Mouse (Mus musculus): ENCODE measurements around the gene A930018P22Rik. TPM values are rescaled to one million over a fixed set of nuclear protein-coding genes. Genes with fewer than 3 reads are reported as not detected.

Gene A930018P22Rik
- polyA plus RNA-seq, 1 experiment from 2014 or later = not detected

DNA sequence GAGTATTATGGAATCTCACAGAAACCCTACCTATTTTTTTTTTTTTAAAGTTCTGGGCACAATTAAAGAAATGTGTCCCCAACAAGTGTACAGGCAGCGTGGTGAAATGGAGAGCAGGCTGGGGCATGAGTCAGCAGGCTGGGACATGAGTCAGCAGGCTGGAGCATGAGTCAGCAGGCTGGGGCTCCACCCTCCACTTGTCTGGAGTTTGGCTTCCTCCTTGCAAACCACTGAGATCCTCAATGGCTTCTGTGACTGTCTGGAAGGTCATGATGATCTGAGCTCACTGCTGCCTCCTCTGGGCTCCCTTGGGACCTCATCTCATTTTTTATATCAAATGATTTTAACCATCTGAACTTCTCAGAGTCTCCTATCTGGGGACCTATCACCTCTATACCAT, 23.4 kb downstream of the A930018P22Rik start:
- ATAC-seq (ENCODE audit: insufficient read depth) (no peak), DNase-seq (peak; percentile 26)
- Histone ChIP-seq H3K4me1 (ENCODE audit: insufficient read depth) (no peaks in the 10 kb centered on the region), H3K4me3 (ENCODE audit: low read depth, low read length) (no peak overlapping the region), H3K4me2 (no peak overlapping the region), H3K36me3 (ENCODE audit: insufficient read depth) (no peaks in the 10 kb centered on the region), H3K27ac (ENCODE audit: low read depth) (no peak overlapping the region), H3K27me3 (ENCODE audit: insufficient read depth, low read length) (no peaks in the 10 kb centered on the region), H3K9ac (no peak overlapping the region), H3K9me3 (ENCODE audit: low read depth, low read length) (no peaks in the 10 kb centered on the region)
- TF ChIP-seq CTCF (IDR thresholded peaks at IDR 0.05; ENCODE audit: low read depth) = 0 out of 2 replicates have a peak, but pooled peaks have one; percentile 3
- WGBS = 72% methylated on average over 1 of the region's 1 CpGs

DNA sequence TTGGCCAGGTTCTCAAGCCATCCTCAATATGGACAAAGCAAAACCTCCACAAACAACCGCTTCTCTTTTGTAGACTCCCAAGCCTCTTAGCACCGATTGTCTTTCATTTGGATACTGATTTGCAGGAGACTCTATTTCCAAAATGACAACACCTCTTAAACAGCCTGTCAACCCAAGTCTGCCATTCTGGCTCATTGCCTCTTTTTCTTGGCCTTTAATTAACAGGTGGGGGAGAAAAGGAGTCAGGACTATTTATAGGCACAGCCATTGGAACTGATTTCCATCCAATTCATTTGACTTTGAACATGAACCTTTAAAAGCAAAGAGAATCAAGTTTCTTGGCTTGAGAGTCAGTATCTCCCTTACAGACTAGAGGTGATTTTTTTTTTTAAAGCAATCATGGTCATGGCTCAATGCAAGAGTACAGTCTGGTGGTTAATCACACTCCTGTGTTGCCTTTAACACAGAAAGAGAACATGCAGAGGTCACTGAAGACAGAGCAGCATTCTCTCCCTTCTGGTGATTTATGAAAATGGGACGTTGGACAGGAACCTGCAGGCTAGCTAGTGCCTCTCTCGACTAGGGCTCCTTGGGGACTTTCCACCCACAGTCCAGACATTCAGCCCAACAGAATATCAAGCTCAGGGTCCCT, 25.5 kb downstream of the A930018P22Rik start:
- no peaks in the 10 kb centered on the region for H3K36me3 ChIP-seq (ENCODE audit: insufficient read depth)
- H3K27ac ChIP-seq (ENCODE audit: low read depth) = no peak overlapping the region
- no peak for TF ChIP-seq CTCF (IDR thresholded peaks at IDR 0.05; ENCODE audit: low read depth)
- 63% methylated on average over 4 of the region's 4 CpGs for WGBS
- ATAC-seq (ENCODE audit: insufficient read depth) (no peak), DNase-seq (no peak)
- no peak overlapping the region for H3K9ac ChIP-seq
- no peak overlapping the region for H3K4me3 ChIP-seq (ENCODE audit: low read depth, low read length)
- no peaks in the 10 kb centered on the region for H3K27me3 ChIP-seq (ENCODE audit: insufficient read depth, low read length)
- H3K4me1 ChIP-seq (ENCODE audit: insufficient read depth) = no peaks in the 10 kb centered on the region
- no peak overlapping the region for H3K4me2 ChIP-seq
- H3K9me3 ChIP-seq (ENCODE audit: low read depth, low read length) = no peaks in the 10 kb centered on the region

DNA sequence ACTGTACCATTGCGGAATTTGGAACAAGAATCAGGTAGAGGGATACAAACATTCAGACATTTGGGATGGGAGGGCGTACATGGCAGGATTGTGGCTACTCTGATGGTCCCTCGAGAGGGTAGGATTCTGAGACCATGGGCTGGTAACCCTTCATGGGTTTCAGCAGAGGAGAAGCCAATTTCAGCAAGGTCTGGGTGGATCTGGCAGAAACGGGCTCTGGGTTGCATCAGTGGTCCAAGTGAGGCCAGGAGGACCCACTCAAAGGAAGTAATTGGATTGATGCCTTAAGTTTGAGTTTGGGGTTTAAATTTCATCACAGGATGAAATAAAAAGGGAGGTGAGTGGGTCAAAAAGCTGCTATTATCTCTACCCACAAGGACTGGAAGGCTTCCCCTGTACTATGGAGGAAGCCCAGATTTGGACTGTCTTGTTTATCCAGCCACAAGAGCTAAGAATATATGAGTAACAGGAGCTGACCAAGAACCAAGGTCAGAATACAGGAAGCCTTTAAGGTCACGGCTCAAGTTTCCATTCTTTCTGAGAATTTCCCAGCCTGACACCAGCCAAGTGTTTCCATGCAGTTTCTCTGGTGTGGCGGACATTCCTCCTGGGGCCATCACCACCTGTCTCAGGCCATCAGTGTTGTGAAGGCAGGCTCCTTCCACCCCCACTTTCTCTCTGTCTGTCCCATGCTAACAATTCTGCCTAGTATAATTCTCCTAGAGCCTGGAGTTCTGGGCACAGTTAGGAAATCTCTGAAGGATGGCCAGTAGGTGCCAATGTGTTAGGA, 28.2 kb downstream of the A930018P22Rik start:
- no peak for TF ChIP-seq CTCF (IDR thresholded peaks at IDR 0.05; ENCODE audit: low read depth)
- Histone ChIP-seq H3K27ac (ENCODE audit: low read depth) (no peak overlapping the region), H3K9me3 (ENCODE audit: low read depth, low read length) (no peaks in the 10 kb centered on the region), H3K9ac (no peak overlapping the region), H3K4me2 (no peak overlapping the region), H3K4me3 (ENCODE audit: low read depth, low read length) (no peak overlapping the region), H3K36me3 (ENCODE audit: insufficient read depth) (no peaks in the 10 kb centered on the region), H3K27me3 (ENCODE audit: insufficient read depth, low read length) (no peaks in the 10 kb centered on the region), H3K4me1 (ENCODE audit: insufficient read depth) (no peaks in the 10 kb centered on the region)
- ATAC-seq (ENCODE audit: insufficient read depth) (no peak), DNase-seq (no peak)
- WGBS = 80% methylated on average over 6 of the region's 6 CpGs

DNA sequence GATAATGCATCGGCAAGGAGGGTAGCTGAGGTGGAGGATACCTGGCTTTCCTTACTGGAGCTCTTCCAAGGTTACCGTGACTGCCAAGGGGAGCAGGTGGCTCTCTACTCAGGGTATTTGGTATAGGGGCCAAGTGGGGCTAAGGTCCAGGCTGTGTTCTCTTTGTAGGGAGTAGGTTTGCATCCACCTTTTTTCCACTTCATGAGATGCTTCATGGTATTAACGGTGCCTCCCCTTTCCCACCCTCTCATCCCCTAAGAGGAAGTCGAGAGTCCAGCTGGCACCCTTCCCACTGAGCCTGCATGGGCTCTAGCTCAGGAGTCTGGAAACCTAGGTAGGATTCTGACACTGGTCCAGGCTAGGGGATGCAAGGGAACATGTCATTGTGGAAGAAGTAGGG, 30.8 kb downstream of the A930018P22Rik start:
- 78% methylated on average over 4 of the region's 4 CpGs for WGBS
- no peaks in the 10 kb centered on the region for H3K9me3 ChIP-seq (ENCODE audit: low read depth, low read length)
- ATAC-seq (ENCODE audit: insufficient read depth) = no peak
- DNase-seq = no peak
- no peak overlapping the region for H3K4me3 ChIP-seq (ENCODE audit: low read depth, low read length)
- TF ChIP-seq CTCF (IDR thresholded peaks at IDR 0.05; ENCODE audit: low read depth) = no peak
- no peak overlapping the region for H3K9ac ChIP-seq
- no peaks in the 10 kb centered on the region for H3K4me1 ChIP-seq (ENCODE audit: insufficient read depth)
- H3K4me2 ChIP-seq = no peak overlapping the region
- H3K36me3 ChIP-seq (ENCODE audit: insufficient read depth) = no peaks in the 10 kb centered on the region
- no peaks in the 10 kb centered on the region for H3K27me3 ChIP-seq (ENCODE audit: insufficient read depth, low read length)
- no peak overlapping the region for H3K27ac ChIP-seq (ENCODE audit: low read depth)

DNA sequence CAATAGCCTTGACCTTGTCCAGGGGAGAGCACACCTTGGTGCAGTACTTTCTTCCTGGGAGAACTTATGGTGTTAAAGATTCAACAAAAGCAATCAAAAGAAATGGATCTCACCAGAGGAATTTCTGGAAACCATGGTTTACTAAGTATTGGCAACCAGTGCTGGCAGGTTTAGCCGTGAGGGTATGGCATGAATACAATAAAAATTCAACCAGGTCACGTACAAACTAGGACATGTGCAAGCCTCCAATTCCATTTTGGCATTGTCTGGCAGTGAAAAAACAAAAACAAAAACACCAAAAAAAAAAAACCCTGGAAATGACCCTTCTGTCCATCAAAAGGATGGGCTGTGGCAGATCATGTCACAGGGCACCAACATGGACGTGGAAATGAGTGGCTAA, 31.3 kb downstream of the A930018P22Rik start:
- H3K4me2 ChIP-seq = no peak overlapping the region
- H3K4me1 ChIP-seq (ENCODE audit: insufficient read depth) = no peaks in the 10 kb centered on the region
- no peak for TF ChIP-seq CTCF (IDR thresholded peaks at IDR 0.05; ENCODE audit: low read depth)
- DNase-seq (no peak), ATAC-seq (ENCODE audit: insufficient read depth) (no peak)
- no peaks in the 10 kb centered on the region for H3K36me3 ChIP-seq (ENCODE audit: insufficient read depth)
- no peak overlapping the region for H3K4me3 ChIP-seq (ENCODE audit: low read depth, low read length)
- H3K27me3 ChIP-seq (ENCODE audit: insufficient read depth, low read length) = no peaks in the 10 kb centered on the region
- H3K9ac ChIP-seq = no peak overlapping the region
- WGBS = 74% methylated on average over 3 of the region's 3 CpGs
- no peak overlapping the region for H3K27ac ChIP-seq (ENCODE audit: low read depth)
- H3K9me3 ChIP-seq (ENCODE audit: low read depth, low read length) = no peaks in the 10 kb centered on the region

DNA sequence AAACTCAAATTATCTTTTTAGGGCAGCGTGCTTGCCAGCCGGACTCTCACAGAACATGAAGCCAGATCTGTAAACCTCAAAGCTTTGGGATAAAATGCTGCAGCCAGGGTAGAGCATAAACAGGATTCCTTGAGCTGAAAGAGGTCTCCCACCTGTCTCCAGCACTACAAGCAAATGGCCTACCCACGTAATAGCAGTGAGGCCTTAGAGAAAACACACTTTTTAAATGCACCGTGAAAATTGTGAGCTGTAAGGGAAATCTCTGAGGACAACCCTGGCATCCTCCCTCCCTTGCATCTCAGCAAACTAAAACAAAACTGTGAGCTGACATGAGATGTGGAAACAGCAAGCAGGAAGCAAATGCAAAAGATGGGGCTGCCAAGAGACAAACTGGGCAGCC, 35.3 kb downstream of the A930018P22Rik start:
- DNase-seq (no peak), ATAC-seq (ENCODE audit: insufficient read depth) (no peak)
- H3K27me3 ChIP-seq (ENCODE audit: insufficient read depth, low read length) = no peaks in the 10 kb centered on the region
- no peak overlapping the region for H3K9ac ChIP-seq
- H3K4me3 ChIP-seq (ENCODE audit: low read depth, low read length) = no peak overlapping the region
- WGBS = 74% methylated on average over 4 of the region's 4 CpGs
- no peaks in the 10 kb centered on the region for H3K36me3 ChIP-seq (ENCODE audit: insufficient read depth)
- no peak for TF ChIP-seq CTCF (IDR thresholded peaks at IDR 0.05; ENCODE audit: low read depth)
- no peak overlapping the region for H3K27ac ChIP-seq (ENCODE audit: low read depth)
- H3K9me3 ChIP-seq (ENCODE audit: low read depth, low read length) = no peaks in the 10 kb centered on the region
- no peak overlapping the region for H3K4me2 ChIP-seq
- no peaks in the 10 kb centered on the region for H3K4me1 ChIP-seq (ENCODE audit: insufficient read depth)

DNA sequence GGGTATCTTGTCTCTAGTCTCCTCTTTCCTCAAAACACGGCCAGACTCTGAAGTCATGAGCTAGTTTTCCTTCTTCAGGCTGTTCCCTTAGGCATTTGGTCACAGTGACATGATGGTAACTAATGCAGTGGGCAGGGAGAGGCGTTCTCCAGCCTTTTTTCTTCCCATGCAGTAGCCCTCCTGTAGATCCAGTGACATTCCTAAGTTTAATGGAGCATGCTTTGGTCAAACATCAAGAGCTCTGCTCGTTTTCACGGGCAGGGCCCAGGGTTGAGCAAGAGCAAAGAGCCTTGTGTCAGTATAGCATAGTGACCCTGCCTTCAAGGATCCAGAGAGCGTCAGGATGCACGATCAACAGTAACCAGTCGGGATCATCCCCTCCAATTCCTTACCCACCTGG, 40.8 kb downstream of the A930018P22Rik start:
- Histone ChIP-seq H3K36me3 (ENCODE audit: insufficient read depth) (no peaks in the 10 kb centered on the region), H3K9me3 (ENCODE audit: low read depth, low read length) (no peaks in the 10 kb centered on the region), H3K27me3 (ENCODE audit: insufficient read depth, low read length) (no peaks in the 10 kb centered on the region), H3K4me2 (no peak overlapping the region), H3K27ac (ENCODE audit: low read depth) (no peak overlapping the region), H3K9ac (no peak overlapping the region), H3K4me1 (ENCODE audit: insufficient read depth) (no peaks in the 10 kb centered on the region), H3K4me3 (ENCODE audit: low read depth, low read length) (no peak overlapping the region)
- no peak for TF ChIP-seq CTCF (IDR thresholded peaks at IDR 0.05; ENCODE audit: low read depth)
- DNase-seq (no peak), ATAC-seq (ENCODE audit: insufficient read depth) (no peak)
- 76% methylated on average over 7 of the region's 7 CpGs for WGBS

All from lung, embryonic 14.5 days (tissue).